Mouse (Mus musculus): ENCODE data around the gene Wfdc15b. TPM values are rescaled to one million over a fixed set of nuclear protein-coding genes. Genes with fewer than 3 reads are reported as not detected.
"Not testable (repeated sequence)": the region's sequence is repeated elsewhere in the genome, so short reads cannot be mapped to it uniquely, and the experiment has no call there.

Gene Wfdc15b
- 492 and 557 TPM in 2 replicates for polyA plus RNA-seq (2012; rRNA removed)

DNA sequence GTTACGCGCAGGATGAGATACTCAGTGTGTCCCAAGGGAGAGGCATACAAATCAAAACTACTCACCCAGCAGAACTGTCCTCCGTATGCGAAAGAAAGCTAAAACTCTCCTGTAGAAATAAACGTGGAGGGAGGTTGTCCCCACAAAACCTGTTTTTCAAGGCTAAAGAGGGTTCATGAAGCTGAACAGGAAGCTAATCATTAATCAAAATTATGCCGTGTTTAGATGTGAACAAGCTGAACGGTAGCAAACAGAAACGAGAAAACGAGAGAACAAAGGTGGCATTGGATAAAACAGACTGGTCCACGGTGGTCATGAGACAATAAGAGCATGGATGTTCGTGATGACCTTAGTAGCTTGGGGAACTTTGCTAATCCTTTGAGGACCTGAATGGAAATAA lies at the start of gene Wfdc15b:
Gene Wfdc15b (minus strand): TSS at position 139 of the 400 bp plus-strand sequence.
- TF ChIP-seq POLR2A (IDR thresholded peaks at IDR 0.05; ENCODE audit: low read depth, low read length), result no peak
- WGBS, result 12% methylated on average over 11 of the region's 11 CpGs
- H3K4me1 ChIP-seq (ENCODE audit: control insufficient read depth, insufficient read depth, low read length), result peaks cover 6% of the 10 kb centered on the region; the same call in 1 of the 2 replicates
- peak within 1 kb of the TSS; percentile 69 for H3K4me3 ChIP-seq (ENCODE audit: insufficient read depth, low read depth, low read length)
- no peaks in the 10 kb centered on the region for H3K36me3 ChIP-seq (ENCODE audit: control insufficient read depth, insufficient read depth, low read length)
- H3K27ac ChIP-seq (ENCODE audit: insufficient read depth, low read depth, low read length), result peak within 1 kb of the TSS; percentile 99
- peak; percentile 43 for DNase-seq
- no peaks in the 10 kb centered on the region for H3K27me3 ChIP-seq (replicated peaks; ENCODE audit: control insufficient read depth, insufficient read depth, low read length)

GRCm38 (mm10) chr2:164256540-164256939 lies 35.1 kb upstream of the Wfdc15b start, which contains the start of gene Svs3b:
TSS of gene Svs3b (minus strand) at chr2:164256640.
- not testable (repeated sequence) for H3K27me3 ChIP-seq (replicated peaks; ENCODE audit: control insufficient read depth, insufficient read depth, low read length); DNase-seq; H3K27ac ChIP-seq (ENCODE audit: insufficient read depth, low read depth, low read length); H3K4me3 ChIP-seq (ENCODE audit: insufficient read depth, low read depth, low read length); H3K36me3 ChIP-seq (ENCODE audit: control insufficient read depth, insufficient read depth, low read length); H3K4me1 ChIP-seq (ENCODE audit: control insufficient read depth, insufficient read depth, low read length)
- 74% methylated on average over 1 of the region's 1 CpGs for WGBS

GRCm38 (mm10) chr2:164238366-164238765 lies 16.9 kb upstream of the Wfdc15b start, which contains the start of gene Svs2:
TSS of gene Svs2 (minus strand) at chr2:164238466.
- TF ChIP-seq POLR2A (IDR thresholded peaks at IDR 0.05; ENCODE audit: low read depth, low read length) (no peak), CTCF (conservative IDR thresholded peaks at IDR 0.05; ENCODE audit: insufficient read depth, insufficient read length, low read depth, low read length) (no peak)
- no peak within 1 kb of the TSS for H3K4me3 ChIP-seq (ENCODE audit: insufficient read depth, low read depth, low read length)

GRCm38 (mm10) chr2:164232671-164233070 lies 11.2 kb upstream of the Wfdc15b start:
- Histone ChIP-seq H3K27ac (ENCODE audit: insufficient read depth, low read depth, low read length) (no peak overlapping the region), H3K36me3 (ENCODE audit: control insufficient read depth, insufficient read depth, low read length) (no peaks in the 10 kb centered on the region), H3K27me3 (replicated peaks; ENCODE audit: control insufficient read depth, insufficient read depth, low read length) (no peaks in the 10 kb centered on the region), H3K4me1 (ENCODE audit: control insufficient read depth, insufficient read depth, low read length) (no peaks in the 10 kb centered on the region), H3K4me3 (ENCODE audit: insufficient read depth, low read depth, low read length) (no peak overlapping the region)
- 79% methylated on average over 8 of the region's 8 CpGs for WGBS
- no peak for DNase-seq
- no peak for TF ChIP-seq POLR2A (IDR thresholded peaks at IDR 0.05; ENCODE audit: low read depth, low read length)
- TF ChIP-seq CTCF (conservative IDR thresholded peaks at IDR 0.05; ENCODE audit: insufficient read depth, insufficient read length, low read depth, low read length), result no peak

More at GRCm38 (mm10) chr2:164238366-164238765, 16.9 kb upstream of the Wfdc15b start, which contains the start of gene Svs2:
- Histone ChIP-seq H3K4me1 (ENCODE audit: control insufficient read depth, insufficient read depth, low read length) (no peaks in the 10 kb centered on the region), H3K27me3 (replicated peaks; ENCODE audit: control insufficient read depth, insufficient read depth, low read length) (no peaks in the 10 kb centered on the region), H3K36me3 (ENCODE audit: control insufficient read depth, insufficient read depth, low read length) (no peaks in the 10 kb centered on the region), H3K27ac (ENCODE audit: insufficient read depth, low read depth, low read length) (no peak within 1 kb of the TSS)
- WGBS, result 85% methylated on average over 3 of the region's 3 CpGs
- no peak for DNase-seq

DNA sequence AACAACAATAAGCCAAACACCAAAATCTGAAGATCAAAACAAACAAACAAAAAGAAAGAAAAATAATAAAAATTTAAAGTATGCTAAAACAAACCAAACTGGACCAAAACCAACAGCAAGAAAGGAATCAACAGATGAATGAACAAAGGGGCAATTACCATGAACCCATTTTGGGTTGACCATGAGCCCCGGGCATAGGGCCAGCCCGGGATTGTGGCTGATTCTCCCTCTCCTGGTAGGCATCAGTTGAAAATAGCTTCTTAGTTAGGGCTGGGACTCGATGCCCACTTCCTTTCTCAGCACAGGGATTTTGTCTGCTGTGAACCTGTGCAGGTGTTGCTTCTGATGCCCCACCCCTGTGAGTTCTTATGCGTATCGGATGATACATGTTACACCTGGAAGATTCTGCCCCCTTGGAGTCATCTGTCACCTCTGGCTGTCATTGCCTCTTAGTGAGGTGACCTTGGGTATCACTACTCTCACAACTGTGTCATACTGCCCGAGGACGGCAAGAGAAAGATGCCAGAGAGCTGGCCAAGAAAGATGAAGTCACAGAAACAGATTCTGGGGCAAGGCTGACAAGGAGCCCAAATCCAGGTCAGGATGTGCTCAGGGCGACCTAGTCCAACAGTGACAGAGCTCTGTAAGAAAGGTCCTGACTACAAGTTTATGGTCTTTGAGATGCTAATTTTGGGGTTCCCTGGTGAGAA lies 7.1 kb upstream of the Wfdc15b start:
- DNase-seq, result no peak
- WGBS, result 76% methylated on average over 8 of the region's 8 CpGs
- no peaks in the 10 kb centered on the region for H3K36me3 ChIP-seq (ENCODE audit: control insufficient read depth, insufficient read depth, low read length)
- H3K27me3 ChIP-seq (replicated peaks; ENCODE audit: control insufficient read depth, insufficient read depth, low read length), result no peaks in the 10 kb centered on the region
- H3K27ac ChIP-seq (ENCODE audit: insufficient read depth, low read depth, low read length), result no peak overlapping the region
- H3K4me3 ChIP-seq (ENCODE audit: insufficient read depth, low read depth, low read length), result no peak overlapping the region
- TF ChIP-seq POLR2A (IDR thresholded peaks at IDR 0.05; ENCODE audit: low read depth, low read length) (no peak), CTCF (conservative IDR thresholded peaks at IDR 0.05; ENCODE audit: insufficient read depth, insufficient read length, low read depth, low read length) (no peak)
- H3K4me1 ChIP-seq (ENCODE audit: control insufficient read depth, insufficient read depth, low read length), result no peaks in the 10 kb centered on the region

DNA sequence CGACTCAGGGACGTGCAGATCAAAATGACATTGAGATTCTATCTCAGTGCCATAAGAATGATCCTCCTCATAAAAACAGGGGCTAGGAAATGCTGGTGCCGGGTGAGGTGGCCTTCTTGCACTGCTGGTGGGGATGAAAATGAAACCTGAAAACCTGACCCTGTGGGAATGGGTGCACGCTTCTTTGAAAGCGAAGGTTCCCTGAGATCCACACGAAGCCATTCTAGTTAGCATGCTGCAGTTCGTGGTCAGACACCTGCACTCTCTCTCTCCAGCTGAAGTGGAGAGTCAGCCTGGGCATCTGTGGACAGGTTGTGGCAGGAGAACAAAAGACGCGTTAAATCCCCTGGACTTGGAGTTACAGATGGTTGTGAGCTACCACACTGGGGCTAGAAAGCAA lies 2.2 kb downstream of the Wfdc15b start:
- no peak for DNase-seq
- Histone ChIP-seq H3K4me1 (ENCODE audit: control insufficient read depth, insufficient read depth, low read length) (peaks cover 6% of the 10 kb centered on the region; the same call in 1 of the 2 replicates), H3K27me3 (replicated peaks; ENCODE audit: control insufficient read depth, insufficient read depth, low read length) (no peaks in the 10 kb centered on the region), H3K36me3 (ENCODE audit: control insufficient read depth, insufficient read depth, low read length) (no peaks in the 10 kb centered on the region), H3K4me3 (ENCODE audit: insufficient read depth, low read depth, low read length) (peak overlapping the region; percentile 34), H3K27ac (ENCODE audit: insufficient read depth, low read depth, low read length) (peak overlapping the region; percentile 72)
- WGBS, result 76% methylated on average over 9 of the region's 9 CpGs
- TF ChIP-seq CTCF (conservative IDR thresholded peaks at IDR 0.05; ENCODE audit: insufficient read depth, insufficient read length, low read depth, low read length) (no peak), POLR2A (IDR thresholded peaks at IDR 0.05; ENCODE audit: low read depth, low read length) (no peak)

- WGBS, result 56% methylated on average over 5 of the region's 5 CpGs
- H3K4me3 ChIP-seq (ENCODE audit: insufficient read depth, low read depth, low read length), result no peak overlapping the region
- DNase-seq, result no peak
- H3K36me3 ChIP-seq (ENCODE audit: control insufficient read depth, insufficient read depth, low read length), result no peaks in the 10 kb centered on the region
- no peaks in the 10 kb centered on the region; the same call in 1 of the 2 replicates for H3K27me3 ChIP-seq (replicated peaks; ENCODE audit: control insufficient read depth, insufficient read depth, low read length)
- no peaks in the 10 kb centered on the region; the same call in 1 of the 2 replicates for H3K4me1 ChIP-seq (ENCODE audit: control insufficient read depth, insufficient read depth, low read length)
- H3K27ac ChIP-seq (ENCODE audit: insufficient read depth, low read depth, low read length), result no peak overlapping the region
- TF ChIP-seq POLR2A (IDR thresholded peaks at IDR 0.05; ENCODE audit: low read depth, low read length) (no peak), CTCF (conservative IDR thresholded peaks at IDR 0.05; ENCODE audit: insufficient read depth, insufficient read length, low read depth, low read length) (no peak)
Measured at GRCm38 (mm10) chr2:164212711-164213110, 8.7 kb downstream of the Wfdc15b start.

Measured in kidney, adult 2 months (tissue).